Mouse (Mus musculus) G1E-ER4 (cell line): ENCODE data around the gene Stim1. TPM values are rescaled to one million over a fixed set of nuclear protein-coding genes. Genes with fewer than 3 reads are reported as not detected.

Source experiments
- GATA1 ChIP-seq: IDR thresholded peaks from one replicate; pipeline ENCODE4 v1.8.0; 2012; ENCODE audit warnings: low read length, inconsistent platforms
- polyA plus RNA-seq: library from polyadenylated mRNA; stranded (reverse); fragments of >175 nt; gene quantifications from 2 replicates; pipeline ENCODE4 v1.2.3, GENCODE M21; 2012

Gene Stim1
- polyA plus RNA-seq, 1 experiment, result 16.1 TPM

GRCm38 (mm10) chr7:102434344-102434743 lies 166.7 kb downstream of the Stim1 start:
- no peak for TF ChIP-seq GATA1

- TF ChIP-seq GATA1, result no peak
Measured at GRCm38 (mm10) chr7:102440822-102441656, 173.4 kb downstream of the Stim1 start.

GRCm38 (mm10) chr7:102441657-102442391 lies 174.2 kb downstream of the Stim1 start, which contains the start of gene Rrm1:
Rrm1 (plus strand) TSS chr7:102441695.
- no peak for TF ChIP-seq GATA1

- TF ChIP-seq GATA1, result no peak
Measured at GRCm38 (mm10) chr7:102442432-102442831, 174.8 kb downstream of the Stim1 start.

GRCm38 (mm10) chr7:102444301-102444700 lies 176.7 kb downstream of the Stim1 start:
- peak; percentile 19 for TF ChIP-seq GATA1

GRCm38 (mm10) chr7:102446438-102446837 lies 178.8 kb downstream of the Stim1 start:
- no peak for TF ChIP-seq GATA1

- no peak for TF ChIP-seq GATA1
Measured at GRCm38 (mm10) chr7:102458618-102459380, 191.2 kb downstream of the Stim1 start.

GRCm38 (mm10) chr7:102467566-102467965 lies 200.0 kb downstream of the Stim1 start:
- no peak for TF ChIP-seq GATA1

- TF ChIP-seq GATA1, result no peak
Measured at GRCm38 (mm10) chr7:102472675-102473074, 205.1 kb downstream of the Stim1 start.

- no peak for TF ChIP-seq GATA1
Measured at GRCm38 (mm10) chr7:102476601-102477000, 209.0 kb downstream of the Stim1 start.

- TF ChIP-seq GATA1, result no peak
Measured at GRCm38 (mm10) chr7:102477377-102477776, 209.8 kb downstream of the Stim1 start.

GRCm38 (mm10) chr7:102478425-102478824 lies 210.8 kb downstream of the Stim1 start:
- no peak for TF ChIP-seq GATA1

- TF ChIP-seq GATA1, result no peak
Measured at GRCm38 (mm10) chr7:102478926-102479325, 211.3 kb downstream of the Stim1 start.

GRCm38 (mm10) chr7:102479368-102480078 lies 211.9 kb downstream of the Stim1 start:
- no peak for TF ChIP-seq GATA1

- TF ChIP-seq GATA1, result no peak
Measured at GRCm38 (mm10) chr7:102480821-102481220, 213.2 kb downstream of the Stim1 start.
